Mouse (Mus musculus): ENCODE measurements around the gene Hes7.

Gene Hes7

GRCm38 (mm10) chr11:69117737-69118695, 2.2 kb upstream of the Hes7 start:
- DNase-seq (ENCODE audit: low read depth, low spot score), result peak; percentile 74

DNA sequence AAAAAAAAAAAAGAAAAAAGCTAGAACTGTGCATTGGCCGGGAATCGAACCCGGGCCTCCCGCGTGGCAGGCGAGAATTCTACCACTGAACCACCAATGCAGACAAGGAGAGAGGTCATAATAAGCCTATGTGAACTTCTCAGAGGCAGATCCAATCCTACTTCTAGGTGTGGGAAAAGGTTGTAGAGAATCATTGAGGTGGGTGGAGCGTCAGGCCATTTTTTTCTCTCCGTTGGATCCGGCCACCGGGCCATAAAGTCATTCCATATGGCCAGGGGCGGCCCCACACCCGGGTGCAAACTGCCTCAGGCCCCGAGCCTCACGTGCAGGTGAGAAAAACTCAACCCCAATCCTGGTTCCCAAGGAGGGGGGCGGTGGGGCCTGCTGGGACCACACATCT, 1.4 kb upstream of the Hes7 start:
- DNase-seq (ENCODE audit: low read depth, low spot score), result peak; percentile 94

DNA sequence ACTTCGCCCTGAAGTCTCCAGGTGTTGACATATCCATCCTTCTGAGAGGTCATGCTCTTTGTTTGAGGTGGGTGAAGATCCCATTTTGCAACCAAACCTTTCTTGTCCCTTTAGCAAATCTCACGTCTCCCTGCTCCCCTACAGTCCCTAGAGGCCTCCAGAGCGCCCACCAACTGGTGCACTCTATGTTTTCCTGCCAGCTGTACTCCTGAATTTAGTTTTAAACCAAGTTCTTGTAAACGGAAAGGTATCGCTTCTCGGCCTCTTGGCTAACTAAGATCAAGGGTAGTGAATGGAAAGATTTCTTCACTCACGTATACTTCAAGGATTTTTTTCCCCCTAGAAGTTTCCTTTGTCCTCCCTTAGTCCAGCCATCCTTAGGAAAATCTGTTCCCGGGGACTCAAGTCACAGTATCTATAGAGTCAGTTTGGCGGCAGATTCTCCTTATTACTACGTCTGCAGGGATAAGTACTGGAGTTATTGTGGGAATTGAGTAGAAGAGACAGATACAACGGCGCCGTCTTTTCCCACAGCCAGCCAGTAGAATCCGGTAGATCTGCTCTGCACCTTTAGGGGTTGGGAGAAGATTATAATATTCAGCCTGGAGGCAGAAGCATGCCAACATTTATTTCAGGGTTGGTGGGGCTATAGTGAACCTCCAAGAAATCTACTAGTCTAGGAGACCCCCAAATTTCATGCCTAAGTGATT, 603 bp upstream of the Hes7 start:
- DNase-seq (ENCODE audit: low read depth, low spot score), result no peak

DNA sequence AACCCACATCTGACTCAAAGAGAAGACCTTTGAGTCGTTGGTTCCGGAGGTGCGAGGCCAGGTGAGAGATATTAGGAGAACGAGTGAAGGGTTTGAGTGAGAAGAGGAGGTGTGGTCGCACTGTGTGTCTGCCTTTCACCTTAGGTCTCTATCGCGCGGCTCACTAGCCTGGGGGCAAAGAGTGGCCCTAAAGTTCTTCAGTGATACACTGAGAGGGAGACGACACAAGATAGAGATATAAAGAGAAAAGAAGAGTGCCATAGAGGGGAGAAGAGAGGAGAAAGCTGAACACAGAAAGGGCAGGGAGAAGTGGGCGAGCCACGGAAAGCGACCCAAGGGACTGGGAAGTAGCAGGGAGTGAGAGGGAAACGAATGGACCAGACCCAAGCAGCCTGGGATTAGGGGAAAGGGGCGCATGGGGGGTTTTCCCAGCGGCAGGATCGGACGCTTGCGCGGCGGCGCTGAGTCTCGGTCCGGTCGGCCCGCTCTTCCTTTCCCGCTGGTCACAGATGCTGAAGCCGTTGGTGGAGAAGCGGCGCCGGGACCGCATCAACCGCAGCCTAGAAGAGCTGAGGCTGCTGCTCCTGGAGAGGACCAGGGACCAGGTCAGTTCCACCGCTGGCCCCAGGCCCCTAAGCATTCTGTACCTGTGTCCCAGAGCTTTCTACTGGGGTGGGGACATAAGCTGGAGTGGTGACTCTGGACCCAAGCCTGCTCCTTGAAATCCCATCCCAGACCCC, 967 bp downstream of the Hes7 start:
- peak; percentile 48 for DNase-seq (ENCODE audit: low read depth, low spot score)

DNA sequence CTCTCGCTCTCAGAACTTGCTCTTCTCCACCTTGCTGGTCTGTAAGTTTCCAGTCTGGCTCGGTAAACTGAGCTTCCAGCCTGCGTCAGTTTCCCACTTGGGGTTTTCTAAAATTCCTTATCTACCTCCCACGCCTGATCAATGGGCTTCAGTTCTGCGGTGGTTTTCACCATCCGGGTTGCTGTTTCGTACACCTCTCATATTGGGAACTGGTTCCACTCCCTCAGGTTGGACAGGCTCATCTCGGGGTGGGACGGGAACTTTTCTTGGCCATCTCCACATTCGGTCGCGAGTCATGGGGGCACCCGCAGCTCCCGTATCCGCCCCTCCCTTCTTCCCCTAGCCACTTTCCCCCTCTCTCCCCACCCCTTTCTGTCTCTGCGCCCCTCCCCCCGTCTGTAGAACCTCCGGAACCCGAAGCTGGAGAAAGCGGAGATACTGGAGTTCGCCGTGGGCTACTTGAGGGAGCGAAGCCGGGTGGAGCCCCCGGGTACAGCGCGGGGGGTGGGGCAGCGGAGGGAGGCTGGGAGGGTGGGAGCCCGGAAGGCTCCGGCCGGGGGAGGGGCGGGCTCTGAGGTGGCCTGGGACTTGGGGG, 1.6 kb downstream of the Hes7 start:
- peak; percentile 61 for DNase-seq (ENCODE audit: low read depth, low spot score)

DNA sequence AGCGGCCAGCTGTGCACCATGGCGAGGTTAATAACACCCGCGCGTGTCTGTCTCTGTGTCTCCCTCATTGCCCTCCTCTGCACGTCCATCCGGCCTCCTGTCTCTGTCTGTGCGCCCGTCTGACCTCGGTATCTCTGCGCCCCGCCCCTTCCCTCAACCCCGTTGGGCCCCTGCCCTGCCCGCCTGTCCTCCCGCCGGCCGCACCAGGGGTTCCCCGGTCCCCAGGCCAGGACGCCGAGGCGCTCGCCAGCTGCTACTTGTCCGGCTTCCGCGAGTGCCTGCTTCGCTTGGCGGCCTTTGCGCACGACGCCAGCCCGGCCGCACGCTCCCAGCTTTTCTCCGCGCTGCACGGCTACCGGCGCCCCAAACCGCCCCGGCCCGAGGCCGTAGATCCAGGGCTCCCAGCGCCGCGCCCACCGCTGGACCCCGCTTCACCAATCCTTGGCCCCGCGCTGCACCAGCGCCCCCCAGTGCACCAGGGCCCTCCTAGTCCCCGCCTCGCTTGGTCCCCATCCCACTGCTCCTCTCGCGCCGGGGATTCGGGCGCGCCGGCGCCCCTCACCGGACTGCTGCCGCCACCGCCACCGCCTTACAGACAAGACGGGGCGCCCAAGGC, 2.2 kb downstream of the Hes7 start, which contains the start of gene 9130213A22Rik:
Gene 9130213A22Rik (minus strand): TSS at position 254 of the 616 bp plus-strand sequence.
- DNase-seq (ENCODE audit: low read depth, low spot score), result peak; percentile 80

DNA sequence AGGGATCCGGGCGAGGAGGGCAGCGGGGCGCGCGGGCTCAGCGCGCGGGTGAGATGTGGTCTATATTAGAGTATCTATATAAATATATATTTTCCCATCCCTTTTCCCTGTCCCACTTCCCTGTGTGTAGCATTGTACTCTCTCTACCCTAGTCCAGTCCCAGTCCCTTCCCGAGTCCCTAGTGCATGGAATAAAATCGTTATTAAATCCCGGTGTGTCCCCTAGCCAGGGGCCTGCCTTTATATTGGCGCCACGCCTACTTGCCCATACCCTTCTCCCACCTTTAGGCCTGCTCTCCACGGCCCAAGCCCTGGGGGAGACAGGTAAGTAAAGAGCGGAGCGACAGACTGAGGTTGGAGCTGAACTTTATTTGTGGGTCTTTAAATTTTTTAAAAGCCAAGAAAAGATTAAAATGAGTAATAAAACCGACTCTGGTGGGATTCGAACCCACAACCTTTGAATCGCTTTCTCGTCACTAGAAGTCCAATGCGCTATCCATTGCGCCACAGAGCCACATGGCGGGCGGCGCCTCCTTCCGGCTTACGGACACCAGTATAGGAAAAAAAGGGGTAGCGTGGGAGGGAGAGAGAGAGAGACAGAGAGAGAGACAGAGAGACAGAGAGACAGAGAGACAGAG, 3.0 kb downstream of the Hes7 start:
- DNase-seq (ENCODE audit: low read depth, low spot score), result peak; percentile 96

- peak; percentile 98 for DNase-seq (ENCODE audit: low read depth, low spot score)
These were observed 3.7 kb downstream of the Hes7 start for GRCm38 (mm10) chr11:69123693-69124497.

DNA sequence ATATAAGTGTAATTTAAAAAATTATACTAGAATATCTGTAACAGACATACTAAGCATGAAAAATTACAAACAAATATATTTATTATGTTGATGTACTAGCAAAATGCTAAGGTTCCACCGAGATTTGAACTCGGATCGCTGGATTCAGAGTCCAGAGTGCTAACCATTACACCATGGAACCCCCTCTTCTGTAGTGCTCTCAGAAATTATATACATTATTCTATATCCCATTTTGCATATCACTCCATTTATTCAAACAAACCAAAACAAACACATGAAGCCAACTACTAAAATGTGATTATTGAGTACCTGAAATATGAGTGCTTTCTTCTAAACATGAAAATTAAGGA, 4.3 kb downstream of the Hes7 start:
- peak; percentile 89 for DNase-seq (ENCODE audit: low read depth, low spot score)

DNA sequence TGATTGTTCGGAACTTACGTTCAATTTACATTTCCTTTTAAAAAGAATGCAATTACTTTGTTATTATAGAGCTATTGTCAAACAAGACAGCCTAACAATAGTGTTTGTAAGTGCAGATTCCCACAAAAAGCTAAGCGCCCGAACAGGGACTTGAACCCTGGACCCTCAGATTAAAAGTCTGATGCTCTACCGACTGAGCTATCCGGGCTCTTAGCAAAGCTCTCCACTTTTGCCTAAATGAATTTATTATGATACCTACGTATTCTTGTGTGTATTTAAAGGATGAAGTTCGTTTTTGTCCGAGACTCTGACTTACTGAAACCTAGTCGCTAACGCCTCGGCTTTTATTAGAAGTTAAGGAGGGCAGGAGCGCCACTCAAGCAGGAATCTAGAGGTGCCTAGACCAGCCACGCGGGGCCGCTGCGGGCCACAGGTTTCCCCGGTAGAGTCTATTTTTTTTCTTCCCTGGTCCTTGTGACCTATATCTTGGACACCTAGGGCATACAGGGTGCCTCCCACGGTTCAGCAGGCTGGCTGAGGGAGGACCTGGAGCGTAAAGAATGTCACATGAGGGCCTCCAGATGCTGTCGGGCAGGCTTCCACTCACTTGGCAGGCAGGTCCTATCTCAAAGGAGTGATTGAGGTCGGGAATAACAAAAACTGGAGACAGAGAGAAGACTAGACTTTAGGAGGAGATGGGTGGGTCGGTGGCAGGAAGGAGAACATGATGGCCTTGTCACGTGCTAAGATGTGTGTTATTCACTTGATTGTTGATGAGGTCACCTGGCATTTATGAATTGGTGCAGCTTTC, 5.0 kb downstream of the Hes7 start:
- peak; percentile 98 for DNase-seq (ENCODE audit: low read depth, low spot score)

DNA sequence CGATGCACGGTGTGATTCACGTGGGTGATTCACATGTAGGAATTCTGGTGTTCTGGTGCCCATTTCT, 5.5 kb downstream of the Hes7 start, which contains the start of gene Aloxe3:
Gene Aloxe3 (plus strand): TSS at position 45 of the 67 bp plus-strand sequence.
- DNase-seq (ENCODE audit: low read depth, low spot score), result no peak

- DNase-seq (ENCODE audit: low read depth, low spot score), result no peak
These were observed 5.9 kb downstream of the Hes7 start for GRCm38 (mm10) chr11:69125919-69126705.

DNA sequence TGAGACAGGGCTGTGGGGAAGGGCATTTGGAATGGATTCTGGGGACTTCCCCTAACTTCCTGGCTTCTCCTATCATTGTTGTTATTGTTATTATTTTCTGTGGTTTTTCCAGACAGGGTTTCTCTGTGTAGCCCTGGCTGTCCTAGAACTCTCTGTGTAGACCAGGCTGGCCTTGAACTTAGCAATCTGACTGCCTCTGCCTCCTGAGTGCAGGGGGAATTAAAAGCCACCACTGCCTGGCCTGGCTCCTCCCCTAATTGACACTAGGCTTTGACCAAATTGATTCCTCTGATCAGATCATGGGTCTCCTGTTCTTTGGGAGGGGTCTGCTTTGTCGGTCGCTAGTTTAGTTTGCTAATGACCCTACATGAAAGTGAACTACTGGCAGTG, 6.5 kb downstream of the Hes7 start:
- no peak for DNase-seq (ENCODE audit: low read depth, low spot score)

DNA sequence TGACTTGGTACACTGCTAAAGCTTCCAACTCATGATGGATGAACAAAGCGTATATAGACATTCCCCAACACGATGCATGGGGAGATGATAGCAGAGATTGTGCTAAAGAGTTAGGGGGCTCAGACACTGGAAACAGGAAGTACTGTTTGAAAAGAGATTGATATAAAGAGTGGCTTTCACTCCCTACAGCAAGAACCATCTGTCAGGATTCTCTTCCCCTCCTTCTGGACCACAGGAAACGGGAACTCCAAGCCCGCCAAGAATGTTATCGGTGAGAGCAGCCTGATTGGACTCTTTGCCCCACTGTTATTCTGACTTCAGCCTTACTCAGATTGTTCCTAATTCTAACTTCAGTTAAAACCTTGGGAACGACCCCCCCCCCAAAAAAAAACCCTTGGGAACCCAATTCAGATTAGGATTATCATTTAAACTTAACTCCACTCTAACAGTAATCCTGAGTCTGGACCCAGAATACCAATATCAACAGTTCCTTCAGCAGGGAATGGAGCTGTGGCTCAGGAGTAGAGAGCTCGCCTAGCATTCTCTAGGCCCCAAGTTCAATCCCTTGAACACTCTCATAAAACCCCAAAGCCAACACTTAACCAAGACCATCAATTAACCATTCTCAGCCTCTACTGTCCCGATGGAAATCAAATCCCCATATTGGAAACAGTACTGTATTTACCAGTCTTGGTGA, 8.4 kb downstream of the Hes7 start:
- DNase-seq (ENCODE audit: low read depth, low spot score), result no peak

GRCm38 (mm10) chr11:69133566-69133922, 13.3 kb downstream of the Hes7 start:
- DNase-seq (ENCODE audit: low read depth, low spot score), result no peak

GRCm38 (mm10) chr11:69133923-69134621, 13.9 kb downstream of the Hes7 start:
- no peak for DNase-seq (ENCODE audit: low read depth, low spot score)

DNA sequence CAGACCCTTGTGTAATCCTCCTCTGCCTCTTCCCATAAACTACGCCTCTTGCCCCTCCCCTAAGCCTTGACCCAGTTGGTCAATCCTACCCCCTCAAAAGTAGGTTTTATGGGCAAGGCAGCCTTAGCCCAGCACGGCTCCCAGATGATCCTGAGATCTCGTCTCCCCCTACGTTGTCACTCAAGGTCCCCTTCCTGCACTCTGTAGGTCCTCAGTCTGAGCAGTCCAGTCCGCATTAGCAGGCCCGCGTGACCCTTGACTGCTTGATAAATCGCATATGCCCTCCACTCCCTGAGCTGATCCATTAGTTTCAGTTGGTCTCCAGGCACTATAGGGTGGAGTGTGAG, 14.4 kb downstream of the Hes7 start:
- no peak for DNase-seq (ENCODE audit: low read depth, low spot score)

DNA sequence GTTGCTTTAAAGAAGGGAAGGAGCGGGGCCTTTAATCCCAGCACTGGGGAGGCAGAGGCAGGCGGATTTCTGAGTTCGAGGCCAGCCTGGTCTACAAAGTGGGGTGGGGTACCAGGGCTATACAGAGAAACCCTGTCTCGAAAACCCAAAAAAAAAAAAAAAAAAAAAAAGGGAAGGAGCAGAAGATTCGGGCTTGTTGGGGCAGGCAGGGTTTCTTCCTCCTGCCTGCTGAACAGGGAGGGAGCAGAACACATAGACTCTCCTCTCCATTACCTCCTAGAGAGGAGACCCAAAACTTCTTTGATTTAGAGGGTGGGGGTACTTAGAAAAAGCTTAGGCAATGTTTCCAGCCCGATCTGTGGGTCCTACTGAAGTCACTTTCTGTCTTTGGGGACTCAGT, 15.2 kb downstream of the Hes7 start:
- DNase-seq (ENCODE audit: low read depth, low spot score), result no peak
